Mouse (Mus musculus) MEL (cell line): ENCODE measurements at regions not wholly inside any gene's neighbourhood (a gene's known extent, or its start where the extent isn't known, plus 50 kb on each side); places are given as distances from the start of the nearest gene placed in this dataset.

ENCODE experiments used
- DNase-seq: peaks from one replicate; pipeline ENCODE4 v3.0.0; 2011; ENCODE audit warnings: low read depth, low spot score
- H3K27ac ChIP-seq: 2 replicates; pipeline ENCODE4 v1.5.1; 2012; ENCODE audit warnings: low read depth, mild to moderate bottlenecking, control low read depth, low read length, moderate library complexity; ENCODE audit not compliant: control insufficient read depth
- H3K27me3 ChIP-seq, 2 experiments: fragments of 150-350 bp in 1 of 2; sonication (generic) in 1 of 2; 2 replicates each; pipeline ENCODE4 v1.6.1; 2012; ENCODE audit warnings: low read length in 2 of 2, mild to moderate bottlenecking in 2 of 2, improper control_type of control experiment in 1 of 2, moderate library complexity in 1 of 2; ENCODE audit not compliant: insufficient read depth in 2 of 2, control insufficient read depth in 1 of 2
- H3K36me3 ChIP-seq, 2 experiments: 2 replicates each; pipeline ENCODE4 v1.6.1; 2012 to 2014; ENCODE audit warnings: low read length in 2 of 2, improper control_type of control experiment in 1 of 2, inconsistent platforms in 1 of 2, mild to moderate bottlenecking in 1 of 2; ENCODE audit not compliant: insufficient read depth in 2 of 2, control insufficient read depth in 1 of 2
- H3K4me1 ChIP-seq, 2 experiments: fragments of 150-350 bp in 1 of 2; sonication (generic) in 1 of 2; 2 replicates each; pipeline ENCODE4 v1.6.1; 2012; ENCODE audit warnings: low read length in 2 of 2, improper control_type of control experiment in 1 of 2, mild to moderate bottlenecking in 1 of 2; ENCODE audit not compliant: insufficient read depth in 2 of 2, control insufficient read depth in 1 of 2
- H3K4me3 ChIP-seq, 2 experiments: fragments of 150-350 bp in 1 of 2; sonication (generic) in 1 of 2; 2 replicates each; pipeline ENCODE4 v1.5.1; 2012; ENCODE audit warnings: low read depth in 2 of 2, low read length in 2 of 2, mild to moderate bottlenecking in 2 of 2, moderate library complexity in 2 of 2, control low read depth in 1 of 2, improper control_type of control experiment in 1 of 2; ENCODE audit not compliant: control insufficient read depth in 1 of 2, insufficient read depth in 1 of 2
- H3K79me2 ChIP-seq: 2 replicates; pipeline ENCODE4 v1.6.1; 2012; ENCODE audit warnings: mild to moderate bottlenecking, low read length, moderate library complexity; ENCODE audit not compliant: control insufficient read depth, poor library complexity, insufficient read depth
- H3K9ac ChIP-seq: 2 replicates; pipeline ENCODE4 v1.6.1; 2012; ENCODE audit warnings: low read depth, mild to moderate bottlenecking, control low read depth, low read length, moderate library complexity; ENCODE audit not compliant: control insufficient read depth, poor library complexity, severe bottlenecking
- H3K9me3 ChIP-seq: fragments of 150-350 bp; sonication (generic); replicated peaks from 2 replicates; pipeline ENCODE4 v1.6.1; 2012; ENCODE audit warnings: mild to moderate bottlenecking, low read length, improper control_type of control experiment, moderate library complexity; ENCODE audit not compliant: insufficient read depth
- BHLHE40 ChIP-seq: IDR thresholded peaks from 2 replicates; pipeline ENCODE4 v1.6.1; 2012; ENCODE audit warnings: low read depth, mild to moderate bottlenecking, inconsistent platforms, low read length, improper control_type of control experiment, borderline replicate concordance
- CHD1 ChIP-seq: IDR thresholded peaks from 2 replicates; pipeline ENCODE4 v1.6.1; 2012; ENCODE audit warnings: low read depth, mild to moderate bottlenecking, inconsistent platforms, low read length, improper control_type of control experiment
- CHD2 ChIP-seq: IDR thresholded peaks from 2 replicates; pipeline ENCODE4 v1.6.1; 2011; ENCODE audit warnings: low read length, improper control_type of control experiment
- CTCF ChIP-seq, 3 experiments: IDR thresholded peaks in 2 of 3; conservative IDR thresholded peaks in 1 of 3; 2 replicates each; pipeline ENCODE4 v1.5.1; 2011 to 2012; ENCODE audit warnings: low read length in 3 of 3, low read depth in 2 of 3, mild to moderate bottlenecking in 2 of 3, improper control_type of control experiment in 1 of 3, inconsistent platforms in 1 of 3, mixed read lengths in 1 of 3, moderate library complexity in 1 of 3; ENCODE audit not compliant: control insufficient read depth in 1 of 3, insufficient read depth in 1 of 3, poor library complexity in 1 of 3, severe bottlenecking in 1 of 3
- E2F4 ChIP-seq: IDR thresholded peaks from 2 replicates; pipeline ENCODE4 v1.6.1; 2011; ENCODE audit warnings: low read depth, low read length, improper control_type of control experiment, borderline replicate concordance
- ELF1 ChIP-seq: IDR thresholded peaks from 2 replicates; pipeline ENCODE4 v1.6.1; 2014; ENCODE audit warnings: low read depth, mild to moderate bottlenecking, inconsistent platforms, low read length, improper control_type of control experiment, moderate library complexity
- EP300 ChIP-seq, 2 experiments: IDR thresholded peaks; 2 replicates each; pipeline ENCODE4 v1.6.1; 2011; ENCODE audit warnings: improper control_type of control experiment in 2 of 2, low read length in 2 of 2, low read depth in 1 of 2, mild to moderate bottlenecking in 1 of 2
- ETS1 ChIP-seq: IDR thresholded peaks from 2 replicates; pipeline ENCODE4 v1.6.1; 2012; ENCODE audit warnings: low read depth, mild to moderate bottlenecking, inconsistent platforms, low read length, improper control_type of control experiment, moderate library complexity
- GATA1 ChIP-seq: IDR thresholded peaks from 2 replicates; pipeline ENCODE4 v1.6.1; 2011; ENCODE audit warnings: low read depth, low read length, improper control_type of control experiment
- HCFC1 ChIP-seq: IDR thresholded peaks from 2 replicates; pipeline ENCODE4 v1.6.1; 2012; ENCODE audit warnings: low read depth, mild to moderate bottlenecking, inconsistent platforms, low read length, improper control_type of control experiment, moderate library complexity
- JUND ChIP-seq: IDR thresholded peaks from 2 replicates; pipeline ENCODE4 v1.6.1; 2011; ENCODE audit warnings: low read depth, mild to moderate bottlenecking, improper control_type of control experiment, low read length
- MAFK ChIP-seq: IDR thresholded peaks from 2 replicates; pipeline ENCODE4 v1.6.1; 2011; ENCODE audit warnings: low read depth, mild to moderate bottlenecking, low read length, improper control_type of control experiment, borderline replicate concordance
- MYB ChIP-seq: IDR thresholded peaks from 2 replicates; pipeline ENCODE4 v1.6.1; 2011; ENCODE audit warnings: mild to moderate bottlenecking, low read depth, low read length, improper control_type of control experiment
- MYC ChIP-seq: IDR thresholded peaks from 2 replicates; pipeline ENCODE4 v1.6.1; 2011; ENCODE audit warnings: low read depth, mild to moderate bottlenecking, low read length, improper control_type of control experiment, moderate library complexity
- NELFE ChIP-seq: IDR thresholded peaks from 2 replicates; pipeline ENCODE4 v1.6.1; 2011; ENCODE audit warnings: low read depth, low read length, improper control_type of control experiment
- NRF1 ChIP-seq: IDR thresholded peaks from 2 replicates; pipeline ENCODE4 v1.6.1; 2014; ENCODE audit warnings: low read depth, mild to moderate bottlenecking, inconsistent platforms, low read length, improper control_type of control experiment, moderate library complexity; ENCODE audit not compliant: poor library complexity, insufficient read depth, severe bottlenecking
- POLR2A ChIP-seq, 2 experiments: IDR thresholded peaks; 2 replicates each; pipeline ENCODE4 v1.6.1; 2011 to 2012; ENCODE audit warnings: low read length in 2 of 2, mild to moderate bottlenecking in 2 of 2, control low read depth in 1 of 2, improper control_type of control experiment in 1 of 2, low read depth in 1 of 2, moderate library complexity in 1 of 2; ENCODE audit not compliant: control insufficient read depth in 1 of 2, insufficient read depth in 1 of 2, poor library complexity in 1 of 2
- POLR2AphosphoS5 ChIP-seq: IDR thresholded peaks from 2 replicates; pipeline ENCODE4 v1.6.1; 2012; ENCODE audit warnings: low read depth, borderline replicate concordance, mild to moderate bottlenecking, inconsistent platforms, low read length, moderate library complexity, mixed read lengths
- RAD21 ChIP-seq: IDR thresholded peaks from 2 replicates; pipeline ENCODE4 v1.6.1; 2011; ENCODE audit warnings: mild to moderate bottlenecking, low read depth, low read length, improper control_type of control experiment
- RCOR1 ChIP-seq: IDR thresholded peaks from 2 replicates; pipeline ENCODE4 v1.6.1; 2012; ENCODE audit warnings: low read depth, mild to moderate bottlenecking, inconsistent platforms, low read length, improper control_type of control experiment
- SIN3A ChIP-seq: IDR thresholded peaks from 2 replicates; pipeline ENCODE4 v1.6.1; 2012; ENCODE audit warnings: low read length, improper control_type of control experiment, inconsistent platforms
- SMC3 ChIP-seq: IDR thresholded peaks from 2 replicates; pipeline ENCODE4 v1.6.1; 2011; ENCODE audit warnings: low read depth, low read length, improper control_type of control experiment
- TAL1 ChIP-seq: IDR thresholded peaks from 2 replicates; pipeline ENCODE4 v1.6.1; 2012; ENCODE audit warnings: mild to moderate bottlenecking, inconsistent platforms, low read length, moderate library complexity, mixed read lengths
- UBTF ChIP-seq: IDR thresholded peaks from 2 replicates; pipeline ENCODE4 v1.6.1; 2012; ENCODE audit warnings: low read depth, mild to moderate bottlenecking, inconsistent platforms, low read length, improper control_type of control experiment, moderate library complexity, borderline replicate concordance; ENCODE audit not compliant: insufficient read depth
- USF1 ChIP-seq: IDR thresholded peaks from 2 replicates; pipeline ENCODE4 v1.6.1; 2014; ENCODE audit warnings: low read depth, mild to moderate bottlenecking, inconsistent platforms, low read length, improper control_type of control experiment, moderate library complexity
- USF2 ChIP-seq, 2 experiments: IDR thresholded peaks; 2 replicates each; pipeline ENCODE4 v1.6.1; 2011 to 2012; ENCODE audit warnings: improper control_type of control experiment in 2 of 2, low read length in 2 of 2, borderline replicate concordance in 1 of 2, inconsistent platforms in 1 of 2, low read depth in 1 of 2, mild to moderate bottlenecking in 1 of 2; ENCODE audit not compliant: insufficient read depth in 1 of 2
- ZC3H11A ChIP-seq: IDR thresholded peaks from 2 replicates; pipeline ENCODE4 v1.6.1; 2012; ENCODE audit warnings: low read depth, mild to moderate bottlenecking, inconsistent platforms, low read length, improper control_type of control experiment
- ZKSCAN1 ChIP-seq: IDR thresholded peaks from 2 replicates; pipeline ENCODE4 v1.6.1; 2012; ENCODE audit warnings: low read depth, mild to moderate bottlenecking, inconsistent platforms, low read length, improper control_type of control experiment, moderate library complexity
- ZNF384 ChIP-seq: IDR thresholded peaks from 2 replicates; pipeline ENCODE4 v1.6.1; 2012; ENCODE audit warnings: low read depth, mild to moderate bottlenecking, inconsistent platforms, low read length, improper control_type of control experiment

- Histone ChIP-seq H3K79me2 (no peaks in the 10 kb centered on the region), H3K9me3 (no peaks in the 10 kb centered on the region), H3K9ac (no peak overlapping the region), H3K27ac (no peak overlapping the region), H3K4me3 (no peak overlapping the region), H3K4me1 (no peaks in the 10 kb centered on the region), H3K36me3 (no peaks in the 10 kb centered on the region), H3K27me3 (no peaks in the 10 kb centered on the region)
- TF ChIP-seq USF1 (no peak), RAD21 (no peak), SMC3 (no peak), CHD2 (no peak), ELF1 (no peak), NELFE (no peak), ETS1 (no peak), MYB (no peak), EP300 (IDR thresholded peaks at IDR 0.05; ENCODE audit: low read depth in 1 of 2, low read length in 2 of 2) (no peak), UBTF (no peak), MAFK (no peak), NRF1 (no peak), ZC3H11A (no peak), MYC (no peak), E2F4 (no peak), POLR2AphosphoS5 (no peak), ZKSCAN1 (no peak)
- no peak for DNase-seq
These were observed 332.9 kb downstream of the 1500009L16Rik start for GRCm38 (mm10) chr10:84055402-84056167.

- Histone ChIP-seq H3K9ac (no peak overlapping the region), H3K9me3 (no peaks in the 10 kb centered on the region), H3K27me3 (no peaks in the 10 kb centered on the region), H3K36me3 (no peaks in the 10 kb centered on the region), H3K4me1 (no peaks in the 10 kb centered on the region), H3K79me2 (no peaks in the 10 kb centered on the region), H3K4me3 (no peak overlapping the region), H3K27ac (no peak overlapping the region)
- DNase-seq: peak; percentile 10
- TF ChIP-seq USF2 (IDR thresholded peaks at IDR 0.05; ENCODE audit: borderline replicate concordance in 1 of 2, insufficient read depth in 1 of 2, low read depth in 1 of 2, low read length in 2 of 2) (no peak), RCOR1 (no peak), CHD1 (no peak), USF1 (no peak), JUND (no peak), ZNF384 (no peak), TAL1 (no peak), RAD21 (no peak), HCFC1 (no peak), SIN3A (no peak), CTCF (IDR thresholded peaks at IDR 0.05 in 2 of 3, conservative IDR thresholded peaks at IDR 0.05 in 1 of 3; ENCODE audit: control insufficient read depth in 1 of 3, insufficient read depth in 1 of 3, low read depth in 2 of 3, low read length in 3 of 3, poor library complexity in 1 of 3, severe bottlenecking in 1 of 3) (no peak), NELFE (no peak), EP300 (IDR thresholded peaks at IDR 0.05; ENCODE audit: low read depth in 1 of 2, low read length in 2 of 2) (no peak), BHLHE40 (no peak), NRF1 (no peak), POLR2A (IDR thresholded peaks at IDR 0.05; ENCODE audit: control insufficient read depth in 1 of 2, insufficient read depth in 1 of 2, low read depth in 1 of 2, low read length in 2 of 2, poor library complexity in 1 of 2) (no peak), E2F4 (no peak), ELF1 (no peak), GATA1 (no peak)
These were observed 333.9 kb downstream of the 1500009L16Rik start for GRCm38 (mm10) chr10:84056323-84057169.
